Mouse (Mus musculus): ENCODE measurements around the gene Csnk1g1. TPM values are rescaled to one million over a fixed set of nuclear protein-coding genes. Genes with fewer than 3 reads are reported as not detected.
A peak's percentile ranks its signal among the peaks of the same experiment; 100 is the strongest.

Csnk1g1 gene
- polyA plus RNA-seq (2017; shearing (Covaris generic)), result 10 to 100 TPM; 37.5 to 47.8 TPM

- peak; percentile 99 for ATAC-seq
Measured at GRCm38 (mm10) chr9:65908394-65909300, at the start of gene Csnk1g1, which contains the start of gene Trip4. Gene Csnk1g1, plus strand, starts transcription at chr9:65908924. Gene Trip4, minus strand, starts transcription at chr9:65908794.

- ATAC-seq, result no peak
Measured at GRCm38 (mm10) chr9:65859656-65860055, 49.1 kb upstream of the Csnk1g1 start.

GRCm38 (mm10) chr9:65884564-65885315 is 24.0 kb upstream of the Csnk1g1 start:
- ATAC-seq, result peak; percentile 99

GRCm38 (mm10) chr9:65890143-65890628 is 18.5 kb upstream of the Csnk1g1 start, which contains the start of gene Pclaf:
Gene Pclaf, plus strand, starts transcription at chr9:65890237.
- ATAC-seq, result peak; percentile 93

- ATAC-seq, result no peak
Measured at GRCm38 (mm10) chr9:65891126-65891525, 17.6 kb upstream of the Csnk1g1 start.

GRCm38 (mm10) chr9:65896977-65897376 is 11.7 kb upstream of the Csnk1g1 start:
- no peak for ATAC-seq

GRCm38 (mm10) chr9:65902879-65903278 is 5.8 kb upstream of the Csnk1g1 start:
- ATAC-seq, result no peak

GRCm38 (mm10) chr9:65903419-65903818 is 5.3 kb upstream of the Csnk1g1 start:
- no peak for ATAC-seq

GRCm38 (mm10) chr9:65909301-65909801 is 627 bp downstream of the Csnk1g1 start:
- ATAC-seq, result peak; percentile 55

- ATAC-seq, result no peak
Measured at GRCm38 (mm10) chr9:65909837-65910236, 1.1 kb downstream of the Csnk1g1 start.

GRCm38 (mm10) chr9:65913976-65914375 is 5.3 kb downstream of the Csnk1g1 start:
- ATAC-seq, result no peak

GRCm38 (mm10) chr9:65917015-65917414 is 8.3 kb downstream of the Csnk1g1 start:
- no peak for ATAC-seq

- ATAC-seq, result no peak
Measured at GRCm38 (mm10) chr9:65928456-65928855, 19.7 kb downstream of the Csnk1g1 start.

GRCm38 (mm10) chr9:65929826-65930225 is 21.1 kb downstream of the Csnk1g1 start:
- ATAC-seq, result no peak

GRCm38 (mm10) chr9:65937566-65937965 is 28.8 kb downstream of the Csnk1g1 start:
- ATAC-seq, result no peak

- no peak for ATAC-seq
Measured at GRCm38 (mm10) chr9:65951082-65951587, 42.4 kb downstream of the Csnk1g1 start.

- ATAC-seq, result no peak
Measured at GRCm38 (mm10) chr9:65970009-65970408, 61.3 kb downstream of the Csnk1g1 start.

GRCm38 (mm10) chr9:65973206-65973605 is 64.5 kb downstream of the Csnk1g1 start:
- no peak for ATAC-seq

GRCm38 (mm10) chr9:65975886-65976285 is 67.2 kb downstream of the Csnk1g1 start:
- no peak for ATAC-seq

GRCm38 (mm10) chr9:65982841-65983240 is 74.1 kb downstream of the Csnk1g1 start:
- no peak for ATAC-seq

- no peak for ATAC-seq
Measured at GRCm38 (mm10) chr9:65987021-65987420, 78.3 kb downstream of the Csnk1g1 start.

GRCm38 (mm10) chr9:65995603-65996376 is 87.1 kb downstream of the Csnk1g1 start:
- no peak for ATAC-seq

Data from CD4-positive, CD25-positive, alpha-beta regulatory T cell, adult 4 months (primary cell).